Mouse (Mus musculus) ES-E14 (cell line): ENCODE data around the gene Pqlc3. TPM values are rescaled to one million over a fixed set of nuclear protein-coding genes. Genes with fewer than 3 reads are reported as not detected.

Experiments
- DNase-seq: peaks from one replicate; pipeline ENCODE4 v3.0.0-alpha.2; 2013; ENCODE audit warnings: low read depth, low spot score
- H3K27ac ChIP-seq: 2 replicates; pipeline ENCODE4 v1.5.1; 2012; ENCODE audit warnings: low read depth, mild to moderate bottlenecking, low read length, moderate library complexity, mixed read lengths; ENCODE audit not compliant: poor library complexity, insufficient read depth, severe bottlenecking
- H3K36me3 ChIP-seq: 2 replicates; pipeline ENCODE4 v1.6.1; 2012; ENCODE audit warnings: mild to moderate bottlenecking, low read length, moderate library complexity, mixed read lengths; ENCODE audit not compliant: control insufficient read depth, poor library complexity, insufficient read depth, severe bottlenecking
- H3K4me1 ChIP-seq, 2 experiments: fragments of 150-350 bp in 1 of 2; sonication (generic) in 1 of 2; 2 replicates each; pipeline ENCODE4 v1.6.1; 2012; ENCODE audit warnings: low read length in 2 of 2, mild to moderate bottlenecking in 1 of 2, mixed read lengths in 1 of 2; ENCODE audit not compliant: control insufficient read depth in 2 of 2, insufficient read depth in 2 of 2, poor library complexity in 1 of 2
- H3K4me3 ChIP-seq, 2 experiments: fragments of 150-350 bp in 1 of 2; sonication (generic) in 1 of 2; 2 replicates each; pipeline ENCODE4 v1.5.1; 2012; ENCODE audit warnings: low read length in 2 of 2, low read depth in 1 of 2, mild to moderate bottlenecking in 1 of 2, mixed read lengths in 1 of 2; ENCODE audit not compliant: insufficient read depth in 1 of 2, poor library complexity in 1 of 2, severe bottlenecking in 1 of 2
- H3K9ac ChIP-seq: 2 replicates; pipeline ENCODE4 v1.6.1; 2012; ENCODE audit warnings: low read depth, mild to moderate bottlenecking, low read length, mixed read lengths; ENCODE audit not compliant: poor library complexity, insufficient read depth, severe bottlenecking
- H3K9me3 ChIP-seq: fragments of 150-350 bp; sonication (generic); 2 replicates; pipeline ENCODE4 v1.6.1; 2012; ENCODE audit warnings: low read depth, mild to moderate bottlenecking, low read length; ENCODE audit not compliant: control insufficient read depth, insufficient read depth
- CHD2 ChIP-seq: IDR thresholded peaks from 2 replicates; pipeline ENCODE4 v1.6.1; 2014; ENCODE audit warnings: mild to moderate bottlenecking, low read depth, low read length, inconsistent platforms
- HCFC1 ChIP-seq: IDR thresholded peaks from 2 replicates; pipeline ENCODE4 v1.6.1; 2012; ENCODE audit warnings: low read length, inconsistent platforms, borderline replicate concordance; ENCODE audit not compliant: insufficient read depth
- MAFK ChIP-seq: IDR thresholded peaks from 2 replicates; pipeline ENCODE4 v1.6.1; 2014; ENCODE audit warnings: mild to moderate bottlenecking, low read depth, low read length, inconsistent platforms; ENCODE audit not compliant: insufficient read depth
- ZC3H11A ChIP-seq: IDR thresholded peaks from 2 replicates; pipeline ENCODE4 v1.6.1; 2012; ENCODE audit warnings: low read depth, mild to moderate bottlenecking, inconsistent platforms, low read length, borderline replicate concordance
- ZNF384 ChIP-seq: IDR thresholded peaks from 2 replicates; pipeline ENCODE4 v1.6.1; 2012; ENCODE audit warnings: low read depth, low read length, inconsistent platforms
- in situ Hi-C, 2 experiments: fragments of 600-800 bp; cut with MboI; formaldehyde crosslinking; loops; one replicate each; pipeline ENCODE4 v1.15.1; 2025; ENCODE audit warnings: low sequenced_read_pairs in 2 of 2, inconsistent platforms in 1 of 2; ENCODE audit not compliant: unreplicated experiment in 2 of 2
- total RNA-seq: library from RNA; depleted of rRNA; stranded (reverse); fragments of 300-350 nt; gene quantifications from 2 replicates; pipeline ENCODE4 v1.2.3, GENCODE M21; 2012

The Pqlc3 gene
- total RNA-seq, 1 experiment = 15.7 TPM

DNA sequence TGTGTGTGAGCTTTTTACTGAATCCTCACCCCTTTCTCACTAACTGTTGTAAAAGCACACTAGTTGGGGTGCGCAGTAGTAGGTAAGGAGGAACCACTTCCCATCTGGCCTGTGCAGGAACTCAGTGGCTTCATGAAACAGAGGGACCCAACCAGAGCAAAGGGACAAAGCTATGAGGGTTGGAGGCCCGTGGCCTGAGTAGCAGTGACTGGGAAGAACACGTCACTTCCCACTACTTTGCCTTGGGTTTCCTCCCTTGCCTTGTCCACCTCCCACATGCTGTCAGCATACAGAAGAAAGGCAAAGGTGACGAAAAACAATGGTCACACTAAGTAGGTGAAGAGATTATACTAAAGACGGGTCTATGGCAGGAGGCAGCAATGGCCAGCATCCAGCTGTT lies 3.9 kb downstream of the Pqlc3 start:
- peaks cover 4 to 20% of the 10 kb centered on the region in 2 experiments; a peak in 3 of 4 replicates for H3K4me1 ChIP-seq
- TF ChIP-seq HCFC1 (no peak), MAFK (no peak), ZC3H11A (no peak), ZNF384 (no peak), CHD2 (no peak)
- H3K9ac ChIP-seq = no peak overlapping the region
- H3K36me3 ChIP-seq = peaks cover 9% of the 10 kb centered on the region
- in situ Hi-C loops = no loop called here
- no peak for DNase-seq
- no peaks in the 10 kb centered on the region for H3K9me3 ChIP-seq
- H3K27ac ChIP-seq = no peak overlapping the region
- no peak overlapping the region for H3K4me3 ChIP-seq

- TF ChIP-seq MAFK = no peak
- TF ChIP-seq CHD2 = no peak
- no peak for TF ChIP-seq ZNF384
- no peak for TF ChIP-seq HCFC1
- TF ChIP-seq ZC3H11A = no peak
- H3K4me3 ChIP-seq = no peak overlapping the region
- in situ Hi-C loops = no loop called here
- no peak overlapping the region for H3K27ac ChIP-seq
- no peak for DNase-seq
- H3K9me3 ChIP-seq = no peaks in the 10 kb centered on the region
- H3K4me1 ChIP-seq = peaks cover 4 to 15% of the 10 kb centered on the region in 2 experiments; a peak in 3 of 4 replicates
- no peak overlapping the region for H3K9ac ChIP-seq
- peaks cover 10% of the 10 kb centered on the region for H3K36me3 ChIP-seq
Observed at GRCm38 (mm10) chr12:16994291-16994690, 5.9 kb downstream of the Pqlc3 start.

- no peaks in the 10 kb centered on the region for H3K9me3 ChIP-seq
- H3K4me3 ChIP-seq = no peak overlapping the region
- DNase-seq = no peak
- H3K27ac ChIP-seq = no peak overlapping the region
- H3K4me1 ChIP-seq = no peaks in the 10 kb centered on the region
- no peak for TF ChIP-seq ZC3H11A
- TF ChIP-seq ZNF384 = no peak
- TF ChIP-seq MAFK = no peak
- TF ChIP-seq CHD2 = no peak
- H3K9ac ChIP-seq = no peak overlapping the region
- in situ Hi-C loops = no loop called here
- peaks cover 11% of the 10 kb centered on the region for H3K36me3 ChIP-seq
Observed at GRCm38 (mm10) chr12:16992355-16992754, 7.9 kb downstream of the Pqlc3 start.

- Histone ChIP-seq H3K27ac (no peak overlapping the region), H3K9ac (no peak overlapping the region), H3K36me3 (peaks cover 10% of the 10 kb centered on the region), H3K4me1 (no peaks in the 10 kb centered on the region), H3K9me3 (no peaks in the 10 kb centered on the region), H3K4me3 (no peak overlapping the region)
- DNase-seq = no peak
- in situ Hi-C loops = no loop called here
- no peak for TF ChIP-seq CHD2
- no peak for TF ChIP-seq ZC3H11A
- TF ChIP-seq HCFC1 = no peak
- TF ChIP-seq ZNF384 = no peak
- TF ChIP-seq MAFK = no peak
Observed at GRCm38 (mm10) chr12:16991376-16991775, 8.8 kb downstream of the Pqlc3 start.

GRCm38 (mm10) chr12:16985778-16986177 lies 14.4 kb downstream of the Pqlc3 start:
- Histone ChIP-seq H3K27ac (no peak overlapping the region), H3K9ac (no peak overlapping the region), H3K4me3 (no peak overlapping the region), H3K9me3 (no peaks in the 10 kb centered on the region), H3K4me1 (no peaks in the 10 kb centered on the region), H3K36me3 (peaks cover 7% of the 10 kb centered on the region)
- in situ Hi-C loops = loop anchor here in 1 of 2 experiments (10.0 kb wide), 1 partner anchor 81 kb away; no protein-coding TSS in a partner anchor
- TF ChIP-seq MAFK (no peak), CHD2 (no peak), ZNF384 (no peak), HCFC1 (no peak), ZC3H11A (no peak)
- no peak for DNase-seq
